Mouse (Mus musculus) thymus, postnatal 0 days (tissue): ENCODE measurements at regions not wholly inside any gene's neighbourhood (a gene's known extent, or its start where the extent isn't known, plus 50 kb on each side); places are given as distances from the start of the nearest gene placed in this dataset.

Experiments
- DNase-seq: peaks from one replicate; pipeline ENCODE4 v3.0.0-alpha.2; 2015; ENCODE audit warnings: low spot score

GRCm38 (mm10) chr7:67429008-67429873 is 56.6 kb upstream of the Mef2a start:
- no peak for DNase-seq

- DNase-seq: no peak
Measured at GRCm38 (mm10) chr7:67428388-67428787, 55.7 kb upstream of the Mef2a start.

- DNase-seq: no peak
Measured at GRCm38 (mm10) chr7:67426076-67426475, 53.4 kb upstream of the Mef2a start.

GRCm38 (mm10) chr7:67425581-67425980 is 52.9 kb upstream of the Mef2a start:
- DNase-seq: no peak

- DNase-seq: peak; percentile 30
Measured at GRCm38 (mm10) chr7:67424810-67425485, 52.3 kb upstream of the Mef2a start.
